Mouse (Mus musculus): ENCODE measurements around the gene Kcnb1. TPM values are rescaled to one million over a fixed set of nuclear protein-coding genes. Genes with fewer than 3 reads are reported as not detected.
"Not testable (repeated sequence)": the region's sequence is repeated elsewhere in the genome, so short reads cannot be mapped to it uniquely, and the experiment has no call there.

The Kcnb1 gene
- polyA plus RNA-seq, 1 experiment from 2014 or later, result 0.65 TPM

- Histone ChIP-seq H3K36me3 (ENCODE audit: control insufficient read depth, insufficient read depth, low read length) (no peaks in the 10 kb centered on the region; the same call in 1 of the 2 replicates), H3K27ac (ENCODE audit: low read length) (no peak overlapping the region), H3K4me1 (replicated peaks; ENCODE audit: control insufficient read depth, insufficient read depth, low read length) (no peaks in the 10 kb centered on the region), H3K4me2 (ENCODE audit: low read depth, low read length) (no peak overlapping the region), H3K4me3 (ENCODE audit: low read length) (no peak overlapping the region), H3K27me3 (ENCODE audit: control insufficient read depth, insufficient read depth, low read depth, low read length) (no peaks in the 10 kb centered on the region), H3K9ac (ENCODE audit: low read length) (no peak overlapping the region), H3K9me3 (ENCODE audit: control insufficient read depth, low read length) (no peaks in the 10 kb centered on the region)
- no peak for ATAC-seq (ENCODE audit: low read depth)
- 92% methylated on average over 3 of the region's 3 CpGs for WGBS
Observed at GRCm38 (mm10) chr2:167212089-167212488, 22.1 kb upstream of the Kcnb1 start.

- no peak overlapping the region for H3K4me3 ChIP-seq (ENCODE audit: low read length)
- ATAC-seq (ENCODE audit: low read depth), result no peak
- H3K36me3 ChIP-seq (ENCODE audit: control insufficient read depth, insufficient read depth, low read length), result no peaks in the 10 kb centered on the region; the same call in 1 of the 2 replicates
- no peaks in the 10 kb centered on the region for H3K4me1 ChIP-seq (replicated peaks; ENCODE audit: control insufficient read depth, insufficient read depth, low read length)
- no peaks in the 10 kb centered on the region for H3K27me3 ChIP-seq (ENCODE audit: control insufficient read depth, insufficient read depth, low read depth, low read length)
- no peak overlapping the region for H3K9ac ChIP-seq (ENCODE audit: low read length)
- no peak overlapping the region for H3K27ac ChIP-seq (ENCODE audit: low read length)
- H3K4me2 ChIP-seq (ENCODE audit: low read depth, low read length), result no peak overlapping the region
- H3K9me3 ChIP-seq (ENCODE audit: control insufficient read depth, low read length), result no peaks in the 10 kb centered on the region
- WGBS, result 58% methylated on average over 9 of the region's 9 CpGs
Observed at GRCm38 (mm10) chr2:167209900-167210299, 19.9 kb upstream of the Kcnb1 start.

GRCm38 (mm10) chr2:167208984-167209383 is 19.0 kb upstream of the Kcnb1 start:
- no peak overlapping the region for H3K4me3 ChIP-seq (ENCODE audit: low read length)
- no peak overlapping the region for H3K4me2 ChIP-seq (ENCODE audit: low read depth, low read length)
- H3K27me3 ChIP-seq (ENCODE audit: control insufficient read depth, insufficient read depth, low read depth, low read length), result no peaks in the 10 kb centered on the region
- ATAC-seq (ENCODE audit: low read depth), result no peak
- H3K9me3 ChIP-seq (ENCODE audit: control insufficient read depth, low read length), result no peaks in the 10 kb centered on the region
- H3K36me3 ChIP-seq (ENCODE audit: control insufficient read depth, insufficient read depth, low read length), result no peaks in the 10 kb centered on the region; the same call in 1 of the 2 replicates
- H3K9ac ChIP-seq (ENCODE audit: low read length), result no peak overlapping the region
- WGBS, result 41% methylated on average over 3 of the region's 3 CpGs
- H3K4me1 ChIP-seq (replicated peaks; ENCODE audit: control insufficient read depth, insufficient read depth, low read length), result no peaks in the 10 kb centered on the region
- no peak overlapping the region for H3K27ac ChIP-seq (ENCODE audit: low read length)

- Histone ChIP-seq H3K9me3 (ENCODE audit: control insufficient read depth, low read length) (no peaks in the 10 kb centered on the region), H3K4me3 (ENCODE audit: low read length) (no peak overlapping the region), H3K36me3 (ENCODE audit: control insufficient read depth, insufficient read depth, low read length) (no peaks in the 10 kb centered on the region), H3K27me3 (ENCODE audit: control insufficient read depth, insufficient read depth, low read depth, low read length) (no peaks in the 10 kb centered on the region), H3K4me1 (replicated peaks; ENCODE audit: control insufficient read depth, insufficient read depth, low read length) (no peaks in the 10 kb centered on the region), H3K9ac (ENCODE audit: low read length) (no peak overlapping the region), H3K4me2 (ENCODE audit: low read depth, low read length) (no peak overlapping the region), H3K27ac (ENCODE audit: low read length) (no peak overlapping the region)
- 86% methylated on average over 18 of the region's 18 CpGs for WGBS
- ATAC-seq (ENCODE audit: low read depth), result no peak
Observed at GRCm38 (mm10) chr2:167205918-167206629, 16.1 kb upstream of the Kcnb1 start.

- H3K4me1 ChIP-seq (replicated peaks; ENCODE audit: control insufficient read depth, insufficient read depth, low read length); H3K27ac ChIP-seq (ENCODE audit: low read length); ATAC-seq (ENCODE audit: low read depth); H3K9me3 ChIP-seq (ENCODE audit: control insufficient read depth, low read length); H3K4me2 ChIP-seq (ENCODE audit: low read depth, low read length); H3K4me3 ChIP-seq (ENCODE audit: low read length); H3K9ac ChIP-seq (ENCODE audit: low read length); H3K27me3 ChIP-seq (ENCODE audit: control insufficient read depth, insufficient read depth, low read depth, low read length); H3K36me3 ChIP-seq (ENCODE audit: control insufficient read depth, insufficient read depth, low read length): not testable (repeated sequence)
- 76% methylated on average over 5 of the region's 5 CpGs for WGBS
Observed at GRCm38 (mm10) chr2:167204686-167205085, 14.7 kb upstream of the Kcnb1 start.

- H3K36me3 ChIP-seq (ENCODE audit: control insufficient read depth, insufficient read depth, low read length), result no peaks in the 10 kb centered on the region
- WGBS, result 67% methylated on average over 7 of the region's 7 CpGs
Observed at GRCm38 (mm10) chr2:167203505-167204166, 13.7 kb upstream of the Kcnb1 start.

GRCm38 (mm10) chr2:167201463-167202291 is 11.7 kb upstream of the Kcnb1 start:
- no peak for ATAC-seq (ENCODE audit: low read depth)
- no peak overlapping the region for H3K9ac ChIP-seq (ENCODE audit: low read length)
- H3K27ac ChIP-seq (ENCODE audit: low read length), result no peak overlapping the region
- peaks cover 3% of the 10 kb centered on the region; the same call in 1 of the 2 replicates for H3K4me1 ChIP-seq (replicated peaks; ENCODE audit: control insufficient read depth, insufficient read depth, low read length)
- no peak overlapping the region for H3K4me2 ChIP-seq (ENCODE audit: low read depth, low read length)
- H3K4me3 ChIP-seq (ENCODE audit: low read length), result no peak overlapping the region
- no peaks in the 10 kb centered on the region for H3K36me3 ChIP-seq (ENCODE audit: control insufficient read depth, insufficient read depth, low read length)
- 43% methylated on average over 16 of the region's 16 CpGs for WGBS
- no peaks in the 10 kb centered on the region for H3K9me3 ChIP-seq (ENCODE audit: control insufficient read depth, low read length)
- no peaks in the 10 kb centered on the region for H3K27me3 ChIP-seq (ENCODE audit: control insufficient read depth, insufficient read depth, low read depth, low read length)

More at GRCm38 (mm10) chr2:167203505-167204166, 13.7 kb upstream of the Kcnb1 start:
- no peak for ATAC-seq (ENCODE audit: low read depth)
- Histone ChIP-seq H3K4me2 (ENCODE audit: low read depth, low read length) (no peak overlapping the region), H3K9ac (ENCODE audit: low read length) (no peak overlapping the region), H3K4me3 (ENCODE audit: low read length) (no peak overlapping the region), H3K9me3 (ENCODE audit: control insufficient read depth, low read length) (no peaks in the 10 kb centered on the region), H3K4me1 (replicated peaks; ENCODE audit: control insufficient read depth, insufficient read depth, low read length) (peaks cover under 1% of the 10 kb centered on the region; the same call in 1 of the 2 replicates), H3K27me3 (ENCODE audit: control insufficient read depth, insufficient read depth, low read depth, low read length) (no peaks in the 10 kb centered on the region), H3K27ac (ENCODE audit: low read length) (no peak overlapping the region)

GRCm38 (mm10) chr2:167198660-167199427 is 8.9 kb upstream of the Kcnb1 start:
- WGBS, result 44% methylated on average over 13 of the region's 13 CpGs
- ATAC-seq (ENCODE audit: low read depth), result no peak
- H3K4me2 ChIP-seq (ENCODE audit: low read depth, low read length), result no peak overlapping the region

More at GRCm38 (mm10) chr2:167198660-167199427, 8.9 kb upstream of the Kcnb1 start:
- Histone ChIP-seq H3K4me1 (replicated peaks; ENCODE audit: control insufficient read depth, insufficient read depth, low read length) (peaks cover 3% of the 10 kb centered on the region; the same call in 1 of the 2 replicates), H3K27me3 (ENCODE audit: control insufficient read depth, insufficient read depth, low read depth, low read length) (no peaks in the 10 kb centered on the region), H3K4me3 (ENCODE audit: low read length) (no peak overlapping the region), H3K27ac (ENCODE audit: low read length) (no peak overlapping the region), H3K9me3 (ENCODE audit: control insufficient read depth, low read length) (0 out of 2 replicates have a peak, but pooled peaks cover 3% of the 10 kb centered on the region), H3K9ac (ENCODE audit: low read length) (no peak overlapping the region), H3K36me3 (ENCODE audit: control insufficient read depth, insufficient read depth, low read length) (no peaks in the 10 kb centered on the region)
